Mouse (Mus musculus) layer of hippocampus, postnatal 14 days (tissue): Measurements from ENCODE around the gene Rer1. TPM values are rescaled to one million over a fixed set of nuclear protein-coding genes. Genes with fewer than 3 reads are reported as not detected.

Experiments used
- DNase-seq, 2 experiments: peaks; one replicate each; pipeline ENCODE4 v3.0.0; 2021 to 2022; ENCODE audit warnings: low spot score in 2 of 2, mixed read lengths in 1 of 2
- long read RNA-seq, 2 experiments: library from polyadenylated mRNA; stranded (forward); transcript quantifications; one replicate each; pipeline ENCODE4 v2.0.0; 2021
- total RNA-seq, 2 experiments: library from RNA; stranded (reverse); gene quantifications; 2 replicates each; pipeline ENCODE4 v1.2.3; 2021

Rer1 gene
- 10 to 100 TPM; 60.7 to 66.3 TPM for total RNA-seq
- long read RNA-seq, experiment 1, transcript Rer1-203 (8 exons, 1,803 nt) = minor isoform, 10 of 110 reads
- long read RNA-seq, experiment 1, transcript Rer1-201 (7 exons, 1,596 nt) = major isoform, 87 of 110 reads
- long read RNA-seq, experiment 1, partial matches to known transcripts = 3 of 110 reads
- long read RNA-seq, experiment 1, other reads (novel, unspliced or antisense) = 10 of 110 reads
- long read RNA-seq, experiment 2, transcript Rer1-201 (7 exons, 1,596 nt) = major isoform, 135 of 166 reads
- long read RNA-seq, experiment 2, transcript Rer1-203 (8 exons, 1,803 nt) = minor isoform, 15 of 166 reads
- long read RNA-seq, experiment 2, partial matches to known transcripts = 2 of 166 reads
- long read RNA-seq, experiment 2, other reads (novel, unspliced or antisense) = 14 of 166 reads

DNA sequence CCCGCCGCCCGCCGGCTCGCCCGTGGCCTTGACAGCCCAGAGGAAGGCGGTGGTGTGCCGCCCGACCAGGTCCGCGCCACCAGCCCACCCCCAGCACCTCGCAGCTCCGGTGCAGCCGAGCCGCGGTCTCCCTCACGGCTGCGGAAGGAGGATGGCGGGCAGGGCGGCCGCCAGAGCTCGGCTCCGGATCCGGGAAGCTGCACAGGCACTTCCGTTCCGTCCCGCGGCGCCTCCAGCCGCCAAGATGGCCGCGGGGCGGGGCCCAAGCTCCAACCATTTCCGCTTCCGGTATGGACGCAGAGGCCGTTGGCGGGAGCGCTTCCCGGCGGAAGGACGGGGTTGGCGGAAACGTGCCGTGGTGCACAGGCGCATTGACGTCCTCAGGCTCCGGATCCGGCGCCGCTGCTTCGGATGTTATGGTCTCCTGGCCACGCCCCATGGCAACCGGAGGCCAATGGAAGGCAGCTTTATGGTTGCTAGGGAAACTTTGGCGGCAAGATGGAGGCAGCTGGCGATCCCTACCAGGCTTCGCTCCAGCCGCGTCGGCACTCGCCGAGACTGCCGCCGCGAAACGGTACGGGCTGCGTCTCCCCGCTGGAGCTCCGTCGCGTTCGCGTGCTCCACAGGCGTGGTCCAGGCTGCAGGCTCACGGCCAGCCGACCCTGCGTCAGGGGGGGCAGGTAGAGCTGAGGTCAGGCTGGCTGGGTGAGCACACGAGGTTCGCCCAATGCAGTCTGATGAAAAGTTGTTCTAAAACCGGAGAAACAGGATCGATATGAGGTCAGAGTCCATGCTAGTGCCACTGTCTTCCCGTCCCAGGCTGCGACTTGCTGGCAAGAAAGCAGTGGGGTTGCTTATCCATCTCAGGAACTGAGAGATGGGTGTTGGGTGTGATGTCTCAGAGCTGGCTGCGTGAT is at the start of gene Rer1, which contains the start of gene Morn1:
Rer1 (minus strand) TSS at position 275 of the 917 bp plus-strand sequence.
Morn1 (plus strand) TSS at position 470 of the 917 bp plus-strand sequence.
- peak; percentile 100 for DNase-seq

DNA sequence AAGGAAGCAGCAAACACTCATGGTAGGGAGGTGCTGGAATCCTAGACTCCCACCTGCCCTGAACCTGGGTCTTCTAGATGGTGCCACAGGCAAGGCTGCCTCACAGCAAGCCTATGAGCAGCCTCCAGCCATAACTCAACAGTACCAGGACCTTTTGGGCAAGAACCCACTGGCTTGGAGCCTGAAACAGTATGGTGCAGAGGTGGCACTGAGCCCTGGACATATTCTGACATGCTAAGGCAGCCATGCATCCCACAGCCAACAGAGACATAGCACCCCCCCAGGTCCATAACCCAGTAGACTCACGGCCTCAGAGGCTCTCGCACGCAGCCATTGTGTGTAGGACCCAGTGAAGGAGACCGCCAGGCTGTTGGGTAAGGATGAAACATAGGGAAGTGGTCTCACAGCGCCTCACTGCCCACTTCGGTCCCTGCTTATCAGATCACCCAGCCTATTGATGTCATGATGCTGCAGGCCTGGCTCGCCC is 48.5 kb upstream of the Rer1 start:
- no peak for DNase-seq

DNA sequence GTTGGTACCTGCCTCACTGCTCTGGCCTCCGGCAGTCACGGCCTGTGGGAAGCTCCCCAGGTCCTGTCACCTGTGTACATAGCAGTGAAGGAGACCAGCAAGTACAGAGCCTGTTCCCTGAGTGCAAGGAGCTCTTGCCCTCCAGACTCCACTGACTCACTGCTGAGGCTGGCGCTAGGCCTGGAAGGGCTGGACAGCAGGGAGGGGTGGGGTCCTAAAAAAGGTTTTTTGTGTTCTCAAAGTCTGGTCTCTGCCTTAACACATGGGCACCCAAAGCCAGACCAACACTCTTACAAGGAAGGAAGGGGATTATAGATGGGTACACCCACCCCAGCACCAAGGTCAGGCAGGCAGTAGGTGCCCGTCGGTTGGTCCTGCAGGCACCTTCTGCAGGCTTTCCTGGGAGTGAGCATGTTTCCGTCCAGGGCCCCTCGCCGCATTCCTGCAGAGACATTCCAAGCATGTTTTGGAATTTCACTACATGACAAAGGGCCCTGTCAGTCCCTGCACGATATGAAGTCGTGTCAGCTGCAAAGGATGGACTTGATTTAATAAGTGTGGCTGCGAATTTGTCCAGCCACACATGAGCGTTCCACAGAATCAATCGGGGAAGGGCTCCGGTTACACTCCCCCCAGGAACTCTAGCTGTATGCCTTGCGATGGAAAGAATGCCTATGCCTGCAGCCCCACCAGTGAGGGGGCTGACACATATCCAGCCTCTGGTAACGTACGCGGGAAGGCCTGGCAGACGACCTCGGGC is 47.7 kb upstream of the Rer1 start:
- no peak for DNase-seq

DNA sequence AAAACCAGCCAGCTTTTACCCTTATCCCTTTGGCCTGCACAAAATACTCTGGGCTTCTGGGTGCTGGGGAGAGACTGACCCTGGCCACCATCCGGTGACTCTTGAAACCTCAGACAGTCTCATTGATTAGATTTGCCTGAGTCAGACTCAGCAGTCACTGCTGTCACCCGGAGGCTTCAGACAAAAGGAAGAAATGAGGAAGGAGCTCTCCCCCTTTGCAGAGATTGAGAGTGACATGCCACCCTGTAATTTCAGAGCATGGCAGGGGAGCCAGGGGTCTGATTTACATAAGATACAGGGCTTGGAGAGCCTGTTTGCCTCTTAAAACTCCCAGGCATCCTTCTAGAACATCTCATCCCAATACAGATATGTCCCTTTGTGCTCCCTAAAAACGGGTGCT is 47.0 kb upstream of the Rer1 start:
- DNase-seq = no peak

DNA sequence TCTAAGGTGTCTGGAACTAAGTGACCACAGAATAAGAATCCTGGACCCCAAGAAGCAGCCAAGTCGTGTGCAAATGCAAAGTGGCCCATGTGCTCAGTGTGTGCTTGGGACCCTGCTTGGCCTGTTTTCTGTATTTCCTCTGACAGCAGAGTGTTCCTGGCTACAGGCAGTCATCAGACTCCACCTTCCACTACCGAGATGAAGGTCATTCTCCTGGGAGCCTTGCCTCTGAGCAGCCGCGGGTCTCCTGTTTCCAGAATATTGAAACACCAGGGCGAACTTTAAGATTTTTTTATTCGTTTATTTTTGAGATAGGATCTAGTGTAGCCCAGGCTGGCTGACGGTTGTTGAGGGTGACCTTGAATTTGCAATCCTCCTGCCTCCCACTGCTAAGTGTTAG is 44.4 kb upstream of the Rer1 start:
- no peak for DNase-seq

DNA sequence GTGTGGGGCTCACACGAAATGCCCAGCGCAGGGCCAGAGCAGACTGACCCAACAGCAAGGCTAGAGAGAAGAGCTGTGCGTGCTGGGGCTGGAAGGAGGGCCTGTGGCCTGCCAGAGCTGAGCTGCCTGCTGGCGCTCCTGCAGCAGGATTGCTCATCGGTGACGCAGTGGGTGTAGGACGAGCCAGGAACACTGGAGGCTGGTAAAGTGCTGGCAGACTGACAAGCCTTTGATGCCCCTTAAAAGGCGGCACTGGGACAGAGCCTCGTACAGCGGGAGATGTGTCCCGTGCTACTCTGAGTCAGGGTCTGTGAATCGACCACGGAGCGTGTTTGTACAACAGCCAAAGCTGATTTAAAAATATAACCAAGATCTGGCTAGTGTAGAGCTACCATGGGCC is 43.8 kb upstream of the Rer1 start:
- peak; percentile 80 to 91 for DNase-seq

DNA sequence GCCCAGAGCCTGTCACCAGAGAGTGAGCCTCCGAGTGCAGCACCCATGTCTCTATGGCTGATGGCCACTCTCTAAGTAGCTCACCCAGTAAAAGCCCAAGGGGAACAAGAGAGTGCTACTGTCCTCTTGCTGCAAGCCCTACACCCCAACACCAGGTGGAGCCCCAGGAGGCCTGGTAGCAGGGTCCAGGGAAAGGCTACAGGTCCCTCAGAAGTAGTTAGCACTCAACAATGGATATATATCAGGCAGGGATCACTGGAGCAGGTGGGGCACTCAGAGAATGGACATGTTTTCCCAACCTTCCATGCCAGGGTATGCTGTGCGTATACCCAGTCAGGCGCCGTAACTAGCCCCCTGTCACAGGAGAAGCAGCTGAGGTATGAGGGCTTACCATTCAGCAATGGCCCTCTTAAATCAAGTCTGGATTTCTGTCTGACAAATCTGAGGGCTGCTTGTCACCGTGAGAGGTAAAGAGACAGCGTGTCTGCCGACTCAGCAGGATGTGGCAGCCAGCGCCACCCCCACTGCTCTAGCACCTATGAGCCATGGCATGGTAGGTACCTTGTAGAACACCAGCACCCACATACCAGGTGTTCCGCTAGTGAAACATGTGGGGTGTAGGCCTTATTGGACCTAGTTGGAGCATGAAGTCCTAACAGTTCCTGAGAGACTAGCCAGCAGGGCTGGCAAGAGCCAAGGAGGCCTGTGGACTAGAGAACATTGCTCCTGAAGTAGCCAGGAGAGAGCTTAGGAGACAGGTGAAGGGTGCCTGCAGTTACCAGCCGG is 43.1 kb upstream of the Rer1 start:
- DNase-seq = no peak

DNA sequence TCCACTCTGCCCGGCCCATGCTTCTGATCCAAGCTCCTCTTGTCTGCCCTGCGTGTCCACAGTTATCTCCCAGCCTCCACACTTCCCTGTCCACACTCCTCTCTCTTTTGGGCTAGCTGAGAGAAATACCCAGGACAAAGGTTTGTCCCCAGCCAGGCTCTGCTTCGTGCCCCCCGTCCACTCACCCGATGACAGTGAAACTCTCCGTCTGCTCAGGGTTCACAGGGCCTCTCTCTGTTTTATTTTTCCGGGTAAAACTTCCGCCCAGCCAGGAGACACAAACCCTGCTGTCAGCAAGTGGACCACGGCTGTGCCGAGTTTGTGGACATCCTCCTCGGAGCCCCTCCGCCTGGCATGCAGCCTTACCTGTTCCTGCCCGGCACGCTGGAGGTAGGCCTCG is 42.2 kb upstream of the Rer1 start:
- no peak for DNase-seq

DNA sequence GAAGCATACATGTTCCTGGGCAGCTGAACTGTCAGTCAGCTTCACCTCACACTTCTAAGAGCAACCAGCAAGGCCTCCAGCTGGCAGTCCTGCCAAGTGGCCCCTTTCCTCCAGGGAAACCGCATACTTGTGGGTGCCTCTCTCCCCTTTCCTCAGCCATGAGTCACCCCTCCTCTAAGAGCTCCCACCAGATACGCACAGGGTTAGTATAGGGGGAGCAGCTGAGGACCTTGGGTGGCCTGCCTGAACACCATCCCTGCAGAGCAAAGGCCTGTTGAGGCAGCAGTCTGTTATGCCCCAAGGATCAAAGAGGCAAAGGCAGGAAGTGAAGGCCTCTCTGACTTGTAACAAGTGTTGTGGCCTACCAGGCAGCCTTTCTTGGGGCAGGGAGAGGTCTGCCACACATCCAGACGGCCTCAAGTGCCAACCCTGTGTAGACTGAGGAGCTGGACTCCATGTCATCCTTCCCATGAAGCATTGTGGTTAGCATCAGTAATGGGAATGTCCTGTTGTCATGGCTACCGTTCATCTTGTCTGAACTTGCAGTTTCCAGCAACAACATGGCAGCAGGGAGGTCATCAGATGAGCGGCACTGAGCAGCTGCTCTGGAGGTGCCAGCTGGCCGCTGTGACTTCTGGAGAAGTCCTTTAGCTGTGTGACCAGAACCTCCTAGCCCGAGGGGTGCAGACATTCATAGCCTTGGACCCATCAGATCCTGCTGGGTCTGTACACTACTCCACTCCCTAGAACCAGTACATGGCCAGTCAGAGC is 40.6 kb upstream of the Rer1 start:
- no peak for DNase-seq

DNA sequence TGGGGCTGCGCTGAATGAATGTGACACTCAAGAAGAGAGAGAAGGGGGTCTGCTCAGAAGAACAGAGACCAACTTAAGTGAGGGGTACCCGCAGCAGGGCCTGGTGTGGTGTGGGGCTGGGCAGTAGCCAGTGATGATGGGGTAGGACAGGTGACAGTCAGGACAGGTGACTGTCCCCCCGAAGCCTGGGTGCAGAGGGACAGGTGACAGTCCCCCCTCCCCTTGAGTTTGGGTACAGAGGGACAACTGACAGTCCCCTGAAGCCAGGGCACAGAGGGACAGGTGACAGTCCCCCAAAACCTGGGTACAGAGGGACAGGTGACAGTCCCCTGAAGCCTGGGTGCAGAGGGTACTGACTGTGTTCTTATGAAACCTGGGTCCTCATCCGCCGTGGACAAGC is 40.0 kb upstream of the Rer1 start:
- no peak for DNase-seq

DNA sequence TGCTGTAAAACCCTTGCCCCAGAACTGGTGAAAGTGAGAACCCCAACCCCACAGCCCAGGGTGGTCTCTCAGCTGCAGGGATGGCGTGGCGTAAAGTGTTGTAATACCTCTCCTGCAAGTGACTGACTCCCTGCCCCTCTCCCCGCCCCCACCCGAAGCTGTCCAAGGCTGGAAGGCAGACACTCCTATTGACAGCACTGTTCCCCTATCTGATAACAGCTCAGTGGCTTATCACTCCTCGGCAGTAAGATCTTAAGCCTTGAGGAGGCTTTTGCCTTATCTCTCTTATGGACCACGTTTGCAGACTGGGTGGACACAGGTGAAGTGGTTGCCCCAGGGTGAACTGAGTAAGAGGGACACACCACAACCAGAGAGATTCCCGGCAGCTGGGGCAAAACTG is 39.1 kb upstream of the Rer1 start:
- no peak for DNase-seq

DNA sequence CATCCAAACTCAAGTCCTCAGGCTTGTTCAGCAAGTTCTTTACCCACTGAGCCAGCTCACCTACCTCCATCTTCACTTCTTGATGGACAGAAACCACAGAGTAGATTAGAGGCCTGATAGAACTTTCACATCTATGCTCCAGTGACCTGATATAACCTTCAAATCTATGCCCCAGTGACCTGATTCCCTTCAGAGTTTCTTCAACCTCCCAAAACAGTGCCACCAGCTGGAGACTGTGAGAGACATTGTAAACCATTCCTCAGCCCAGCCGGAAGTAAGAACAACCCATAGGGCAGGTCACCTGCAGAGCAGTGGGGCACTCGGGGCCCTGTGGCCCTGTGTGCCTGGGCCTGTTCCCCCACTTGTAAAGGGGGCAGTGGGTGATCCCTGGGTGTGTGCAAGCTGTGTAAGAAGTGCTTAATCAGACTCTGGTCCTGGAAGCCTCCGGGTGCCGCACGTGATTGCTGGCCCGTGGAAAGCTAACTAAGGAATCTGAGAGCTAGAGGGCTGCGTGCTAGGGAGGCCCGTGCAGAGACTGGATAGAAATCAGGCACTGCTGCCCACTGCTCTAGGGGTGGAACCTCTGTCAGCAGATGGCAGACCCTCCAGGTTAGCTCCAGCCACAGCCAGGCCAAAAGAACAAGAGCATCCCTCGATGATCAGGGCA is 37.8 kb upstream of the Rer1 start:
- no peak for DNase-seq

DNA sequence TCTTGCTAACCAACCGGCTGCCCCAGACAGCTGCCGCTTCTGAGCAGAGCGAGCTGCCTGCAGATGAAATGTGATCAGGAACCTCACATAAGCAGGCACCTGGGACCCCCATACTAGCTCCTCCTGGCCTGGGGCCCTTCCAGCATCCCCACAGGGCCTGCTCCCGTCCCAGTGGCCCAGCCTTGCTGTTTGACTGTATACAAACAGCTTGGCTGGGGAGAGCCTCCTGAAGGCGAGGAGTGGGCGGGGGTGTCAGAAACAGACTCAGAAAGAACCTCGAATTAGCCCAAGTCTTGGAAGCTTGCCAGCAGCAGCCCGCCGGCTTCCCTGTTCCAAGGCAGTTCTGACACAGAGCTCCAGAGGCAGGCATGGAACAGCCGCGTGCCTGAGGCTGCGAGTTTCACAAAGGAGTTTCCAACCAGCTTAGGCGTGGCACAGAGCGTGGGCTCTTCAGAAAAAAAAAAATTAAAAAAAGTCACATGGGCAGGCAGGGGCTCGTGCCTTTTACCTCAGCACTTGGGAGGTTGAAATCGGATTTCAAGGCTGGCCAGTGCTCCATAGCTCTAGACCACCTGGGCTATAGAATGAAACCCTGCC is 36.4 kb upstream of the Rer1 start:
- peak; percentile 87 to 88 for DNase-seq

DNA sequence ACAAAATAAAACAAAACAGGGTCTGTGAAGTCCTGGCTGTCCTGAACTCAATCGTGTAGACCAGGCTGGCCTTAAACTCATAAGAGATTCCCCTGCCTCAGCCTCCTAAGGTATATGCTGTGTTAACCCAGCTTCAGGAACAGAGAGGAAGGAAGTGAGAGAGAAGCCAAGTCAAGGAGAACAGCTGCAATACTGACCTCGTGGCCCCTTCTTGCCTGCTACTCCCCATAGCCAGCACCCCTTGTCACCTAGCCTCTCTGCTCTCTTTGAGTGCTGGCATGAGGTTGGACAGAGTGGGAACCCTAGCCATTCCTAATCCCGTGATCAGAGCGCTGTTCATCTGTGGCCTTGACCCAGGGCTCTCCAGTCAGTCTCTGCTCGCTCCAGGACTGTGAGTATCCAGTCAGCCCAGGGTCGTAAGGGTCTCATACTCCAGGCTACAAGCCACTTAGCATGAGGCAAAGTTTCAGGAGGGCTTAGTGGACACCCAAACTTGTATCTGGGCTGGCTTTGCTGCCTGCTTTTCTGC is 35.8 kb upstream of the Rer1 start:
- DNase-seq = no peak

DNA sequence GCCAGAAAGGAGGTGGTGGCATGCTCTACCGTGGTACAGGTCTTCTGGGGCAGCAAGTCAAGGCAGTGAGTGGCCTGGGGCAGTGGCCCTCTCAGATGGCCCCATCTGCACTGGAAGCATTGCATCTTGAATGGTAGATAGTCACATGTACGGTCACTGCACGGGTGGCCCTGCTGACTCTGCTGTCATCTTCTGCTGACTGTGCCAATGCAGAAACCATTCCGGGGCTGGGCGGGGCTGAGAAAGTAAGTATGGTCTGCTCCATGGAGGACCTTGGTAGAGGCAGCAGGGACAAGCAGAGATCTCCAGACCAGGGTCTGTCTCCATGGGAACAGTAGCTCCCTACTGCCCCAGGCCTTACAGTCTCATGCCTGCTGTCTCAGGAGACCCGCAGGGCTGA is 35.0 kb upstream of the Rer1 start:
- DNase-seq = no peak

DNA sequence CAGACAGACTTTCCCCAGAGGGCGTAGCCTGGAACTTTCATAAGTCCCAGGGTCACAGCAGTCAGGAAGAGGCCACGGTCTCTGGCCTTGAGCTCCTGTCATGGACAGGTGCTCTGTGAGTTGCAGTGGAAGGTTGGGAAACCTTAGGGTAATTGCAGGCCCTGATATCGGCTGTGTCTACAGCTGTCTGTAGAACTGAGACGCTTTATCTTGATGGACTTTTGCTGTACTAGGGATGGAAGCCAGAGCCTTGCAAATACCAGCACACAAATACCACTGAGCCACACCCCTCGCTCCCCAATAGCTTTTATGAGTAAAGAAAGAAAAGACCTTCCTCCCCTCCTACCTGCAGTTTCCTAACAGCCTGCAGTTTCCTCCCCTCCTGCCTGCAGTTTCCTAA is 34.4 kb upstream of the Rer1 start:
- no peak for DNase-seq

DNA sequence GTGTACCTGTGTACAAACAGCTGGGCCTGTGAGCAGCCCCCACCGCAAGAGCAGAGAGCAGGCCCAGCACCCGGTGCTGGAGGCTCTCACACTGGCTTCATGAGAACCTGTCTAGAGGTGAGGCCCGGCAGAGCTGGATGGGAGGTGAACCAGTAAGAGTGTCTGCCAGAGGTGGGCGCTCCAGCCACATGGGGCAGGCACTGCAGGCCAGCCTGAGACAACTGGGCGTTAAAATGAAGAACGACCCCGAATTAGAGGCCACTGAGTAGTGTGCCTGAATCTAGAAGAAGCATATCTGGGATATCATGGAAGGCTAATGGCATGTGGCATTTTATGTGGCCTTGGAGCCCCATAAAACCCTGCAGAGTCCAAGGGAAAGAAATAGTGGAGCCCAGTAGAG is 33.9 kb upstream of the Rer1 start:
- no peak for DNase-seq

DNA sequence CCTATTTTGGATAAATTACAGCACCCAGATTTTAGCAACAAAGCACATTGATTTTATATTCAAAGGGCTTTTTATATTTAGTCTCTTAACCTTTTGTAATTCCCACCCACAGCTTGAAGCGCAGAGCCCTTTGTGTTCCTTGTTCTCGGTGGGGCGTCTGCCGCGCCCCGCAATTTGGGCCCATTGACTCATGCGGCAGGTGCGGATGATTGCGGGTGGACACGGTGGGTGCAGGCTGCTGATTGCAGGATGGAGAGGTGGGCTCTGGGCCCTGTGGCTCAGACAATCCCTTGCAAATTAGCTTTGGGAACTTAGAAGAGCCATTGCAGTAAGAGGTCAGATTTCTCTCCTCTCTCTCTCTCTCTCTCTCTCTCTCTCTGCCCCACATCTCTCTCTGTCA is 32.1 kb upstream of the Rer1 start:
- DNase-seq = no peak
